Mouse (Mus musculus) embryonic fibroblast, embryonic 13.5 days (primary cell): ENCODE data around the gene Mrps12.

ENCODE experiments used
- CTCF ChIP-seq: IDR thresholded peaks from 2 replicates; pipeline ENCODE4 v1.5.1; 2011; ENCODE audit warnings: mild to moderate bottlenecking, control low read depth, low read length, moderate library complexity, borderline replicate concordance; ENCODE audit not compliant: insufficient read depth
- POLR2A ChIP-seq: IDR thresholded peaks from 2 replicates; pipeline ENCODE4 v1.6.1; 2011; ENCODE audit warnings: low read depth, mild to moderate bottlenecking, control low read depth, low read length, moderate library complexity

- TF ChIP-seq CTCF (no peak), POLR2A (no peak)
Measured at GRCm38 (mm10) chr7:28756079-28756478, 14.5 kb upstream of the Mrps12 start, which contains the start of gene Ccer2.
